Mouse (Mus musculus): Measurements from ENCODE around the gene Nagpa.

DNA sequence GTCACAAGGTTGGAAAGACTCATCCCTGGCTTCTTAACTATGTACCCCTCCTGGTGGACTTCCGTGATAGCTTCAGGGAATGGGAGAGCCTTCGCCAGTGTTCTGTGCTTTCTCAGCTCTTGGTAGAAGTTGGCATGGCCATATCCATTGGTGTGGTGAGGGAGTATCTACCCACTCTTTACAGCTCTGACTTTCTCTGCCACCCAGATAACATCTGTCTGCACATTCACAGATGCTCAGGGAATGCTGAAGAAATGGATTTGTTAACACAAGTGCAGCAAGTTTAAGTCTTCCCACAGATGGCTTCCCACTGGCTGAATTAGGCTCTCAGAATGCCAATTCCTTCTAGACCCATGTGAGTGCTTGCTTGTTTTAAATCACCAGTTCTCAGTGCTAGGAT, 10.3 kb upstream of the Nagpa start:
- no peak for TF ChIP-seq CTCF (IDR thresholded peaks at IDR 0.05)
- no peak for TF ChIP-seq EP300 (IDR thresholded peaks at IDR 0.05)

All from lung, postnatal 0 days (tissue).